Mouse (Mus musculus) olfactory bulb, adult 2 months (tissue): ENCODE measurements around the gene Slc13a2.

ENCODE experiments used
- CTCF ChIP-seq: fragments of 200-500 bp; IDR thresholded peaks from 2 replicates; pipeline ENCODE4 v1.5.1; 2012; ENCODE audit warnings: low read depth, mild to moderate bottlenecking, low read length, moderate library complexity; ENCODE audit not compliant: insufficient read depth
- POLR2A ChIP-seq: fragments of 200-500 bp; IDR thresholded peaks from 2 replicates; pipeline ENCODE4 v1.6.1; 2012; ENCODE audit warnings: mild to moderate bottlenecking, low read depth, low read length, moderate library complexity; ENCODE audit not compliant: insufficient read depth

- TF ChIP-seq POLR2A (no peak), CTCF (no peak)
These were observed 21.1 kb downstream of the Slc13a2 start for GRCm38 (mm10) chr11:78400936-78401335.
